Mouse (Mus musculus): ENCODE data around the gene Scnn1a. TPM values are rescaled to one million over a fixed set of nuclear protein-coding genes. Genes with fewer than 3 reads are reported as not detected.

Gene Scnn1a
- polyA plus RNA-seq, 1 experiment = 0.20 TPM

- no peak for TF ChIP-seq REST (IDR thresholded peaks at IDR 0.05; ENCODE audit: insufficient read depth, insufficient read length)
- no peaks in the 10 kb centered on the region for H3K27me3 ChIP-seq (ENCODE audit: control insufficient read depth, insufficient read depth, insufficient read length)
Measured at GRCm38 (mm10) chr6:125284250-125284649, 36.2 kb upstream of the Scnn1a start.

DNA sequence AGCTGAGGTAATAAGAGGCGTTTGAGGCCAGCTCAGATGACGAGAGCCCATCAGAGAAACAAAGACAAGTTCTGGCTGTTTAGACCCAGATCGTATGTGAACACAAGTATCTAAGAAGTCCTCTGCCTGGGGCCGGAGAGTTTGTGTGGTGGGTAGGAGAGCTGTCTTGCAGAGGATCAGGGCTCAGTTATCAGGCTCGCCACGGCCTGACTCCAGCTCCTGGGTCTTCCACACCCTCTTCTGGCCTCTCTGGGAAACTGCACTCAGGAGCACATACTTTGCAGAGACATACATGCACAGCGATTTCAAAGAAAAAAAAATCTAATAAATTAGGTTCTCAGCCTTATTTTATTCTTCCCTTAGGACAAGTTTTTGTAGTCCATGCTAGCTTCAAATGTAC lies 35.7 kb upstream of the Scnn1a start:
- TF ChIP-seq MYOD1 (IDR thresholded peaks at IDR 0.05; ENCODE audit: control insufficient read depth in 1 of 3, insufficient read length in 2 of 3, low read depth in 2 of 3) = no peak
- TF ChIP-seq MYOG (IDR thresholded peaks at IDR 0.05; ENCODE audit: control insufficient read depth in 1 of 3, insufficient read depth in 1 of 3, insufficient read length in 2 of 3, low read depth in 2 of 3) = no peak
- TF ChIP-seq POLR2A (IDR thresholded peaks at IDR 0.05; ENCODE audit: insufficient read length, low read depth) = no peak
- no peak for TF ChIP-seq TCF12 (IDR thresholded peaks at IDR 0.05; ENCODE audit: insufficient read depth, poor library complexity, severe bottlenecking)
- no peak for TF ChIP-seq POLR2AphosphoS2 (IDR thresholded peaks at IDR 0.05; ENCODE audit: insufficient read length, low read depth)
- no peak for TF ChIP-seq CEBPB (IDR thresholded peaks at IDR 0.05; ENCODE audit: insufficient read depth, poor library complexity, severe bottlenecking)
- TF ChIP-seq TCF3 (IDR thresholded peaks at IDR 0.05; ENCODE audit: insufficient read length, low read depth) = no peak
- TF ChIP-seq SRF (IDR thresholded peaks at IDR 0.05; ENCODE audit: control insufficient read depth, insufficient read length, low read depth) = no peak
- H3K4me3 ChIP-seq = no peak overlapping the region
- H3K27me3 ChIP-seq (ENCODE audit: control insufficient read depth, insufficient read depth, insufficient read length) = no peaks in the 10 kb centered on the region
- H3K79me2 ChIP-seq (ENCODE audit: control insufficient read depth, insufficient read depth) = no peaks in the 10 kb centered on the region
- H3ac ChIP-seq (ENCODE audit: control insufficient read depth, insufficient read length) = no peak overlapping the region
- H3K36me3 ChIP-seq (ENCODE audit: control insufficient read depth, insufficient read depth) = no peaks in the 10 kb centered on the region
- no peak overlapping the region for H3K4me2 ChIP-seq (ENCODE audit: low read depth)

More at GRCm38 (mm10) chr6:125284250-125284649, 36.2 kb upstream of the Scnn1a start:
- Histone ChIP-seq H3K4me3 (no peak overlapping the region), H3K4me2 (ENCODE audit: low read depth) (no peak overlapping the region), H3K36me3 (ENCODE audit: control insufficient read depth, insufficient read depth) (no peaks in the 10 kb centered on the region), H3ac (ENCODE audit: control insufficient read depth, insufficient read length) (no peak overlapping the region), H3K79me2 (ENCODE audit: control insufficient read depth, insufficient read depth) (no peaks in the 10 kb centered on the region)

DNA sequence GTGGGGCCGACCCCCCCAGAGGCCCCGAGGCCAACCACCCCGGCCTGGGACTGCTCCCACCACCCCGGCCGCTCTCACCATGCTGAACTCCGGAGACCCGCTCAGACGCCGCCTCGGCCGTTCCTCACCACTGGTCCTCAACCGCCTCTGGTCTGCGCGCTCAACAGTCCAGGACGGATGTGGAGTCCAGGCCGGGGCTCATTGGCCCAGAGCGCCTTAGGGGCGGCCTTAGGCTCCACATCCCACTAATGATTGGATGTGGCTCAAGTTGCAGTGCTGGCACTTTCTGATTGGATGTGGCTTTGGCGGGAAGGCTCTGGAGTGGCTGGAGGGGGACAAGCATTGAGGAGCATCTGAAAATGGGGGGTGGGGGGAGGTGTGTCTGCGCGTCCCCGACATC lies 34.6 kb upstream of the Scnn1a start, which contains the start of gene Tuba3a:
Tuba3a (minus strand) TSS at position 153 of the 400 bp plus-strand sequence.
- Histone ChIP-seq H3K27me3 (ENCODE audit: control insufficient read depth, insufficient read depth, insufficient read length) (no peaks in the 10 kb centered on the region), H3K4me2 (ENCODE audit: low read depth) (no peak within 1 kb of the TSS), H3K4me3 (no peak within 1 kb of the TSS), H3K79me2 (ENCODE audit: control insufficient read depth, insufficient read depth) (no peaks in the 10 kb centered on the region), H3ac (ENCODE audit: control insufficient read depth, insufficient read length) (no peak within 1 kb of the TSS), H3K36me3 (ENCODE audit: control insufficient read depth, insufficient read depth) (no peaks in the 10 kb centered on the region)
- TF ChIP-seq SRF (IDR thresholded peaks at IDR 0.05; ENCODE audit: control insufficient read depth, insufficient read length, low read depth) (no peak), MYOD1 (IDR thresholded peaks at IDR 0.05; ENCODE audit: control insufficient read depth in 1 of 3, insufficient read length in 2 of 3, low read depth in 2 of 3) (no peak), TCF12 (IDR thresholded peaks at IDR 0.05; ENCODE audit: insufficient read depth, poor library complexity, severe bottlenecking) (no peak), USF1 (IDR thresholded peaks at IDR 0.05; ENCODE audit: low read depth) (no peak), MAX (IDR thresholded peaks at IDR 0.05; ENCODE audit: low read depth) (no peak), CEBPB (IDR thresholded peaks at IDR 0.05; ENCODE audit: insufficient read depth, poor library complexity, severe bottlenecking) (no peak), POLR2A (IDR thresholded peaks at IDR 0.05; ENCODE audit: insufficient read length, low read depth) (no peak), E2F4 (IDR thresholded peaks at IDR 0.05; ENCODE audit: insufficient read depth) (no peak), TCF3 (IDR thresholded peaks at IDR 0.05; ENCODE audit: insufficient read length, low read depth) (no peak), POLR2AphosphoS2 (IDR thresholded peaks at IDR 0.05; ENCODE audit: insufficient read length, low read depth) (no peak), MYOG (IDR thresholded peaks at IDR 0.05; ENCODE audit: control insufficient read depth in 1 of 3, insufficient read depth in 1 of 3, insufficient read length in 2 of 3, low read depth in 2 of 3) (no peak), REST (IDR thresholded peaks at IDR 0.05; ENCODE audit: insufficient read depth, insufficient read length) (no peak)

DNA sequence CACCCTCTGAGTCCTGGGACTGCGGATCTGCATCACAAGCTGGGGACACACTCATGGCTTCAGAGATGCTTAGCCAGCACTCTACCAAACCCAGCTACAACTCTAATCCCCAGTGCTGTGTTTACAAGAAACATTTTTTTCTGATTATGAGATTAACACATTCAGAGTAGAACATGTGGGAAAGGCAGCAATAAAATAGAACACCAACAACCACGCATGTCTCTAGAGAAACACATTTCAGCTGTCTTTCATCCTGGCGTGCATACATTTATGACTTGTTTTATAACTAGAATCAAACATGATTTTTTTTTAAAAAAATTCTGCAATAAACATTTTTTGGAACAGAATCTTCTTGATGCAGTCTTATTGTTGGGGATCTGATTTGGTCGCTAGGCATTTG lies 33.5 kb upstream of the Scnn1a start:
- H3ac ChIP-seq (ENCODE audit: control insufficient read depth, insufficient read length) = no peak overlapping the region
- H3K27me3 ChIP-seq (ENCODE audit: control insufficient read depth, insufficient read depth, insufficient read length) = no peaks in the 10 kb centered on the region
- H3K4me3 ChIP-seq = no peak overlapping the region
- TF ChIP-seq CEBPB (IDR thresholded peaks at IDR 0.05; ENCODE audit: insufficient read depth, poor library complexity, severe bottlenecking) (no peak), TCF12 (IDR thresholded peaks at IDR 0.05; ENCODE audit: insufficient read depth, poor library complexity, severe bottlenecking) (no peak), REST (IDR thresholded peaks at IDR 0.05; ENCODE audit: insufficient read depth, insufficient read length) (no peak), MYOD1 (IDR thresholded peaks at IDR 0.05; ENCODE audit: control insufficient read depth in 1 of 3, insufficient read length in 2 of 3, low read depth in 2 of 3) (no peak), TCF3 (IDR thresholded peaks at IDR 0.05; ENCODE audit: insufficient read length, low read depth) (no peak), SRF (IDR thresholded peaks at IDR 0.05; ENCODE audit: control insufficient read depth, insufficient read length, low read depth) (no peak), MAX (IDR thresholded peaks at IDR 0.05; ENCODE audit: low read depth) (no peak)
- no peak overlapping the region for H3K4me2 ChIP-seq (ENCODE audit: low read depth)
- no peaks in the 10 kb centered on the region for H3K36me3 ChIP-seq (ENCODE audit: control insufficient read depth, insufficient read depth)
- H3K79me2 ChIP-seq (ENCODE audit: control insufficient read depth, insufficient read depth) = no peaks in the 10 kb centered on the region

DNA sequence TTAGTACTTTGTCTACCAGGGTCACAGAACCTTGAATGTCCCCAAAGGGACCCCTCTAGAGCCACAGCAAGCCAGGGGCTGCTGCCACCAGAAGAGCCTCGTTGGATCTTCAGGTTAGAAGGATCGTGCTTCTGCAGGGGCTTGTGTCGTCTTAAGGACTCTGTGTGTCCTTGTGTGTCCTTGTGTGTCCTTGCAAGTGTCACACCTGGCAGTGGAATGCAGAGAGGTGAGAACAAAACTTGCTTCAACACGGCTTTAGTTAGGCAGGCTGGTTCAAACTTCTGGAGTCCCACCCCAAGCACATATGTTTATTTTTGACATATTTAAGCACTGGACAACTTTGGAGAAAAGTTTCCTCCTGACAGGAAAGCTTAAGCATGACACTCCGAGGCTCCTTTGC lies 31.7 kb upstream of the Scnn1a start:
- Histone ChIP-seq H3K36me3 (ENCODE audit: control insufficient read depth, insufficient read depth) (no peaks in the 10 kb centered on the region), H3K4me3 (no peak overlapping the region), H3K79me2 (ENCODE audit: control insufficient read depth, insufficient read depth) (no peaks in the 10 kb centered on the region), H3K4me2 (ENCODE audit: low read depth) (no peak overlapping the region), H3K27me3 (ENCODE audit: control insufficient read depth, insufficient read depth, insufficient read length) (no peaks in the 10 kb centered on the region), H3ac (ENCODE audit: control insufficient read depth, insufficient read length) (no peak overlapping the region)
- TF ChIP-seq POLR2AphosphoS2 (IDR thresholded peaks at IDR 0.05; ENCODE audit: insufficient read length, low read depth) = no peak
- no peak for TF ChIP-seq MYOD1 (IDR thresholded peaks at IDR 0.05; ENCODE audit: control insufficient read depth in 1 of 3, insufficient read length in 2 of 3, low read depth in 2 of 3)
- no peak for TF ChIP-seq POLR2A (IDR thresholded peaks at IDR 0.05; ENCODE audit: insufficient read length, low read depth)
- TF ChIP-seq TCF3 (IDR thresholded peaks at IDR 0.05; ENCODE audit: insufficient read length, low read depth) = no peak
- no peak for TF ChIP-seq MAX (IDR thresholded peaks at IDR 0.05; ENCODE audit: low read depth)
- no peak for TF ChIP-seq USF1 (IDR thresholded peaks at IDR 0.05; ENCODE audit: low read depth)
- no peak for TF ChIP-seq SRF (IDR thresholded peaks at IDR 0.05; ENCODE audit: control insufficient read depth, insufficient read length, low read depth)
- no peak for TF ChIP-seq E2F4 (IDR thresholded peaks at IDR 0.05; ENCODE audit: insufficient read depth)
